In the genomic region with DNA sequence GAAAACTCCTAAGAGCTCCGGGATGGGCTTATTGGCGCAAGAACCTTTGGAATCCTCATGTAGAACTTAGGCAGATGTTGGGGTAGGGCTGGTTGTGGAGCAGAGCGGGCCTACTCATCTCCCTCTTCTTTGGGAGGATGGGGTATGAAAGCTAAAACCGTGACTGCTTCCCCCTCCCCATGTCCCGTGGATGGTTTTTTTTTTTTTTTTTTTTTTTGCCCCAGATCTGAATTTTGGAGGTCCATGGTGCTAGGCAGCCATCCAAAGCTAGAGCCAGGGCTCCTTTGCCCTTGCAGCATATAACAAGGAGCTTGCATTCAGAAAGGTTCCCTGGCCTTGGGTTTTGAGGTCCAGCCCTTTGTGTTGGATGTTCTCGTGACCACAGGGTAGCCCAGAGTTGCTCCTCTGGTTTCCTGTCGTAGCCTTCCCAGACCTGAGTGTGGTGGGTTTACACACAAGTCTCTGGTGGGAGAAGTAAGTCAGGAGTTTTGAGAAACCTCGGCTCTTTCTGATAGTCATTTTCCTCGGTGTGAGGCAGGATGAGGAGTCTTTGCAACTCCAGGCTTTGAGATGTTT, we compare ENCODE assay signal across 8 mouse cellular contexts. TPM values are rescaled to one million over a fixed set of nuclear protein-coding genes. Genes with fewer than 3 reads are reported as not detected.
DNase-seq lines count a peak whose midpoint lies in the region; ATAC-seq and TF ChIP-seq lines count a peak whose summit lies in the region.

No protein-coding gene starts in this region.

- intact Hi-C loops in heart, adult 2 months (cut with DNase I), result loop anchor here (2.0 kb wide), 1 partner anchor 56 kb away; no protein-coding TSS in a partner anchor

- DNase-seq in heart, adult 2 months, result peak in 1 of 2 experiments; percentile 30
- no peak for DNase-seq in heart, adult 8-10 months (ENCODE audit: low spot score)
- no peak for DNase-seq in left cerebral cortex, adult 11 months (ENCODE audit: low spot score)
- no peak for DNase-seq in embryo, embryonic 9.5 days (ENCODE audit: extremely low spot score)

- H3K4me3 ChIP-seq in heart, adult 2 months, result peak overlapping the region; percentile 95
- H3K4me3 ChIP-seq in E14TG2a.4 (replicated peaks; ENCODE audit: low read length) (peak overlapping the region; percentile 95), macrophage (ENCODE audit: inconsistent target) (peak overlapping the region; percentile 15; the same call in 1 of the 2 replicates)
- H3K4me3 ChIP-seq in heart, embryonic 14.5 days (ENCODE audit: control insufficient read depth in 1 of 2, insufficient read depth in 1 of 2, low read depth in 1 of 2, low read length in 2 of 2), result peak overlapping the region; percentile 87 to 96

- no peaks in the 10 kb centered on the region for H3K9me3 ChIP-seq in E14TG2a.4 (ENCODE audit: low read length)
- no peaks in the 10 kb centered on the region for H3K9me3 ChIP-seq in heart, embryonic 14.5 days (ENCODE audit: control insufficient read depth, low read length)

- 17% methylated on average over 9 of the region's 9 CpGs for WGBS in heart, adult 2 months
- 36% methylated on average over 9 of the region's 9 CpGs for WGBS in heart, embryonic 14.5 days
- WGBS in macrophage (ENCODE audit: missing documents), result 45% methylated on average over 9 of the region's 9 CpGs

- H3K27ac ChIP-seq in heart, adult 2 months, result peak overlapping the region; percentile 96
- H3K27ac ChIP-seq in heart, embryonic 14.5 days (replicated peaks in 1 of 2; ENCODE audit: control insufficient read depth in 1 of 2, insufficient read depth in 1 of 2, low read depth in 2 of 2, low read length in 2 of 2), result peak overlapping the region in 1 of 2 experiments; percentile 92; a peak in 2 of 4 replicates
- H3K27ac ChIP-seq in macrophage, result no peak overlapping the region

- H3K27me3 ChIP-seq in heart, adult 2 months (ENCODE audit: control insufficient read depth, insufficient read depth, low read length), result no peaks in the 10 kb centered on the region
- peaks cover 10% of the 10 kb centered on the region; the same call in 1 of the 2 replicates for H3K27me3 ChIP-seq in E14TG2a.4 (ENCODE audit: insufficient read depth, low read length)
- no peaks in the 10 kb centered on the region for H3K27me3 ChIP-seq in heart, embryonic 14.5 days (ENCODE audit: control insufficient read depth, insufficient read depth, low read length)

- peaks cover 41% of the 10 kb centered on the region for H3K4me1 ChIP-seq in heart, adult 2 months (ENCODE audit: control insufficient read depth, insufficient read depth, low read length)
- H3K4me1 ChIP-seq in E14TG2a.4 (replicated peaks; ENCODE audit: low read depth, low read length), result peaks cover 68% of the 10 kb centered on the region
- H3K4me1 ChIP-seq in heart, embryonic 14.5 days (ENCODE audit: control insufficient read depth in 2 of 2, insufficient read depth in 2 of 2, low read length in 2 of 2), result peaks cover 28 to 52% of the 10 kb centered on the region in 2 experiments

- TF ChIP-seq POLR2A in heart, adult 2 months (IDR thresholded peaks at IDR 0.05; ENCODE audit: insufficient read depth, low read depth, low read length), result no peak

- TF ChIP-seq CTCF in heart, adult 2 months (IDR thresholded peaks at IDR 0.05), result no peak
- TF ChIP-seq CTCF in E14TG2a.4 (conservative IDR thresholded peaks at IDR 0.05; ENCODE audit: low read length), result no peak

- no peak for ATAC-seq in heart, embryonic 14.5 days (ENCODE audit: insufficient number of reproducible peaks, insufficient read depth, low FRiP score, low read depth)
- ATAC-seq in erythroid progenitor cell, adult 5-6 weeks (replicated peaks; ENCODE audit: low FRiP score, poor library complexity, severe bottlenecking), result no peak

- H3K79me2 ChIP-seq in heart, adult 2 months (replicated peaks; ENCODE audit: control insufficient read depth, insufficient read depth, low read length), result peaks cover 14% of the 10 kb centered on the region
- H3K79me2 ChIP-seq in macrophage (ENCODE audit: inconsistent target), result no peaks in the 10 kb centered on the region

- peak overlapping the region; percentile 96 for H3K4me2 ChIP-seq in heart, embryonic 14.5 days (ENCODE audit: low read length)

- H3K9ac ChIP-seq in heart, adult 2 months (ENCODE audit: low read depth, low read length), result peak overlapping the region; percentile 97
- H3K9ac ChIP-seq in heart, embryonic 14.5 days (ENCODE audit: low read length), result peak overlapping the region; percentile 98

- no peak for TF ChIP-seq EP300 in heart, adult 2 months (IDR thresholded peaks at IDR 0.05; ENCODE audit: insufficient read depth, low read depth, low read length)

- peaks cover 12% of the 10 kb centered on the region for H3K36me3 ChIP-seq in heart, adult 2 months (ENCODE audit: control insufficient read depth, insufficient read depth, low read length)
- H3K36me3 ChIP-seq in E14TG2a.4 (ENCODE audit: insufficient read depth, low read length) (peaks cover 33% of the 10 kb centered on the region), macrophage (ENCODE audit: inconsistent target) (no peaks in the 10 kb centered on the region)
- H3K36me3 ChIP-seq in heart, embryonic 14.5 days (ENCODE audit: control insufficient read depth, insufficient read depth, low read length), result peaks cover 16% of the 10 kb centered on the region

RNA-seq across cellular contexts. Expression of a gene that starts 1.4 kb away (rescaled TPM):
- 10 to 100 TPM; 56.4 to 67.2 TPM for total RNA-seq in heart, adult 2 months (2021)
- 45.8 and 66.5 TPM in 2 replicates for polyA plus RNA-seq in heart, adult 2 months (2012; rRNA removed)
- 10 to 100 TPM; 44.8 to 66.1 (median 52.9) TPM for total RNA-seq in heart, adult 8-10 months (2022)
- 33.1 and 33.7 TPM in 2 replicates for polyA plus RNA-seq in heart, embryonic 14.5 days (2014; fragmentation: Nextera tagmentation; extraction: Ambion mirVana)
- total RNA-seq in macrophage (2018; cell fraction: chromatin; rRNA removed), result 10 to 100 TPM in 24 of 26 experiments, 1 to 10 TPM in 2; 3.8 to 86.4 (median 33.6) TPM
- total RNA-seq in macrophage (2018; cell fraction: cytosol; rRNA removed), result 1 to 10 TPM; 3.0 to 9.7 (median 5.9) TPM
- total RNA-seq in macrophage (2018; cell fraction: nucleus; rRNA removed), result 10 to 100 TPM in 17 of 26 experiments, 1 to 10 TPM in 9; 4.3 to 45.4 (median 13.6) TPM
- polyA plus RNA-seq in macrophage (2018), result 6.6 to 8.3 TPM (median 7.6 TPM) in 3 replicates
- 2.2 and 7.5 TPM in 2 replicates for total RNA-seq in erythroid progenitor cell, adult 5-6 weeks (2015; ENCODE audit: low replicate concordance)
- 3.0 and 11.6 TPM in 2 replicates for total RNA-seq in erythroid progenitor cell, adult 5-6 weeks (2017; ENCODE audit: low replicate concordance)

Comparison
In these comparisons a context has a peak if more than half of its experiments do, and no peak if none do; other contexts are left out.
1. H3K4me3 ChIP-seq: peak in every context shown above with its lines; median percentile 95 in heart, adult 2 months; 95 in E14TG2a.4; 92 in heart, embryonic 14.5 days; 15 in macrophage.